Mouse (Mus musculus): Measurements from ENCODE around the gene Cdc42ep3. TPM values are rescaled to one million over a fixed set of nuclear protein-coding genes. Genes with fewer than 3 reads are reported as not detected.

Cdc42ep3 gene
- total RNA-seq, 2 experiments from 2014 or later = 14.7 to 15.4 TPM

DNA sequence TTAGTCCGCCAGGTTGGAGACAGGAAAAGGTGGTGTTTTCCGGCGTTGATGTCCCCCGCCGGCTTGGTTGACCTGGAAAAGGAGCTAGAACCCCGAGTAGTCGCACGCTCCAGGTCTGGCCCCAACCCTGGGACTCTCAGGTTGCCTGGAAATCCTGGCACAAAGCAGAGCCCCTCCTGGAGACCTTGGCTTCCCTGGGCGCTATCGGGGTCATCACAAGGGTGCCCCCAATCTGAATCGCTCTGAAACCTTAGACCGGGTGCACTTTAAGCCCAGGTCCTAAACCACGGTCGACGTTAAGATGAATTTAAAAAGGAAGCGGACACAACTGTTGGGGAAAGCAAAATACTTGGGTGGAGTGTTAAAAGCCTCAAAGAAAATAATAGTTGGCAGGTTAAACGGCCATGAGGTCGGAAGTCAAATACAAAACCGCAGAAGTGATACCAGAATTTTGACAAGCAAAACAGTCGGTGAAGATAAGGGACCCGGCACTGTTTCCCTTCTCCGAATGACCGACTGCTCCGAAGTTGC lies 1.2 kb upstream of the Cdc42ep3 start:
- no peak for TF ChIP-seq CTCF (IDR thresholded peaks at IDR 0.05)
- peak overlapping the region; percentile 83 for H3K4me3 ChIP-seq
- peak overlapping the region; percentile 94 for H3K27ac ChIP-seq
- DNase-seq (ENCODE audit: extremely low spot score in 1 of 2, low spot score in 2 of 2) = no peak
- intact Hi-C loops (cut with DNase I) = loop anchor here (5.0 to 10.0 kb wide), 4 partner anchors 69 to 849 kb away; partner anchors contain the start of genes Srsf7 and Ttc39d

DNA sequence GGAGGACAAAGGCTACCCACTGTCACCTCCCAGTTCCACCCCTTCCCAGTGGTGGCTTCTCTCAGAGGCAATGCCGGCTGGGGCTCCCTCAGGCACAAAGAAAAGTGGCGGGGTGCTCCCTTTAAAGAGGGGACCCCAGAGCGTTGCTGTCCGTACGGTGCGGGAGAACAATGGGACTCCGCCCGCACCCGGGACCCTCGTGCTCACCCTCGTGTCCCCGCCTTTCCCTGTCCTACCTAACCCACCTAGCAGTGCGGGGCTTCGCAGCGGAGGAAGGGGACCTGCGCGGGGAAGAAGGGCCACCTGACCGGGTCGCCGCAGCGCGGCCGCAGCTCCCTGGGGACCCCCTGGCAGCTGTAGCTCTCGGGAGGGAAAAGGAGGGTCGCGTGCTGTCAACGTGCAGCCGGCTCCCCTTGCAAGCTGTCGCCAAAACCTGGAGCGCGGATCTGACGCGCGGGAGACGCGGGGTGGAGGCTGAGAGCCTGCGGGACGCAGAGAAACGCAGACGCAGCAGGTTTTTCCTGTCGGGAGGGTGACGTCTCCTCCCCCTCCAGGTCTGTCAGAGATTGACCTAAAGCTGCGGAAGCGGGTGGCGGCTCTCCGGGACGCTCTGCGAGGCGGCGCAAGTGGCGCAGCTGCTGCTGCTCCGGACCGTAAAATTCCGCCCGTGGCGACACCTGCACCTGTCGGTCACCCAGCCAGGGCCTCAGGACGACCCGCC lies 540 bp upstream of the Cdc42ep3 start:
- no peak; the same call in 1 of the 2 replicates for TF ChIP-seq CTCF (IDR thresholded peaks at IDR 0.05)
- peak overlapping the region; percentile 94 for H3K27ac ChIP-seq
- intact Hi-C loops (cut with DNase I) = loop anchor here (2.0 to 10.0 kb wide), 5 partner anchors 68 to 849 kb away; partner anchors contain the start of genes Srsf7 and Ttc39d
- DNase-seq (ENCODE audit: extremely low spot score in 1 of 2, low spot score in 2 of 2) = peak; percentile 76
- peak overlapping the region; percentile 83 for H3K4me3 ChIP-seq

GRCm38 (mm10) chr17:79354174-79354443 lies 782 bp downstream of the Cdc42ep3 start:
- intact Hi-C loops (cut with DNase I) = loop anchor here (2.0 to 10.0 kb wide), 2 partner anchors 209 to 851 kb away; partner anchors contain the start of genes Srsf7 and Ttc39d
- peak overlapping the region; percentile 83 for H3K4me3 ChIP-seq
- TF ChIP-seq CTCF (IDR thresholded peaks at IDR 0.05) = no peak
- DNase-seq (ENCODE audit: extremely low spot score in 1 of 2, low spot score in 2 of 2) = no peak
- peak overlapping the region; percentile 94 for H3K27ac ChIP-seq

DNA sequence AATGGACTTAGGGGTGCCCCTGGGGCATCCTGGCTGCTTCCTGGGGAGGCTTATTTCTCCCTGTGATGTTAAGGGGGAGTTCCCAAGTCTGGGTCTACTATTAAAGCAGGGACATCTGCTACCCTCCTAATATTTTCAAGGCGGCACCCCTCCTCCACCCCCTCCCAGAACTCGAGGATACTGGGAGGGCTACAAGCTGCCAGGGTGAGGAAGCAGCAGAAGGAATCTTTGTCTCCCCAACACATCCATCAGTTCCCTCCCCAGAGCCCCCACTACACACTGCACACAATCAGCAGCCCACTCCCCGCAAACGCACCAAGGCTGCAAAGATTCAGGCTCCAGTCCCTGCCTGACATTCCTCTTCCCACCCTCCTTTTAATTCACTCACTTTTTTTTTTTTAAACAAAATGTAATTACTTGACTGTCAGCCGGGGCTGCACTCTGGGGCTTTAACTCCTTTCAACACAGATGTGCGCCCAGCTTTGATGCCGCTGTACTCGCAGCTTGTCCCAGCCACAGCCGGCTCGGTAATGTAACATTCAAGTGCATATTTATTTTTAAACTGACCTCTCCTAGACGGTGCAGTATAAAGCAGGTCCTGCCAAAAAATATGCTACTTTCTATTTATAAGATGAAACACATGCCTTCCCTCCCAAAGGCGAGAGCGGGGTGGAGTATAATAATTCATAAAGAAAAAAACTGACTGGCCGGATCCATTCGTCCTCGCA lies 1.3 kb downstream of the Cdc42ep3 start:
- Histone ChIP-seq H3K4me3 (peak overlapping the region; percentile 83), H3K27ac (peak overlapping the region; percentile 94)
- DNase-seq (ENCODE audit: extremely low spot score in 1 of 2, low spot score in 2 of 2) = no peak
- intact Hi-C loops (cut with DNase I) = loop anchor here (2.0 to 10.0 kb wide), 2 partner anchors 209 to 851 kb away; partner anchors contain the start of genes Srsf7 and Ttc39d
- TF ChIP-seq CTCF (IDR thresholded peaks at IDR 0.05) = no peak

GRCm38 (mm10) chr17:79350751-79351191 lies 4.1 kb downstream of the Cdc42ep3 start:
- Histone ChIP-seq H3K4me3 (no peak overlapping the region), H3K27ac (no peak overlapping the region; the same call in 1 of the 2 replicates)
- no peak for DNase-seq (ENCODE audit: extremely low spot score in 1 of 2, low spot score in 2 of 2)
- intact Hi-C loops (cut with DNase I) = loop anchor here (10.0 kb wide), 1 partner anchor 854 kb away; the partner anchor contains the start of genes Srsf7 and Ttc39d
- no peak for TF ChIP-seq CTCF (IDR thresholded peaks at IDR 0.05)

DNA sequence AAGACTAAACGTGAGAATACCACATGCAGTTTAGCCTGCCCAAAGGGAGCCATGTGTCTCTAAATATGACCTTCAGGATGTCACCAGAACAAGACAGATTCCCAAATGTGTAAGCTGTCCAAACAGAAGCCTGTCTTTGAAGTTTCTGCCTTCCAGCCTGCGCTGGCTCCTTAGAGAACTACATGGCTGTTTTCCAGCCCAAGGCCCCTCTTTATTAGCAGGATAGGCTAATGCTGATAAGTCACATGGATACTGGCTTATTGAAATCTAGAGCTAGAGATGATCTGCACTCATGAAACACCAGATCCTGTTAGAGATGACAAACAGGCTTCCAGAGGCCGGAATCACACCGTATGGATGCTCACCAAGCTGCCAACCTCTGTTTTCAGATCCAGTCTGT lies 5.5 kb downstream of the Cdc42ep3 start:
- Histone ChIP-seq H3K4me3 (no peak overlapping the region), H3K27ac (no peak overlapping the region)
- intact Hi-C loops (cut with DNase I) = no loop called here
- DNase-seq (ENCODE audit: extremely low spot score in 1 of 2, low spot score in 2 of 2) = no peak
- TF ChIP-seq CTCF (IDR thresholded peaks at IDR 0.05) = no peak

GRCm38 (mm10) chr17:79347920-79348589 lies 6.8 kb downstream of the Cdc42ep3 start:
- DNase-seq (ENCODE audit: extremely low spot score in 1 of 2, low spot score in 2 of 2) = no peak
- intact Hi-C loops (cut with DNase I) = no loop called here
- TF ChIP-seq CTCF (IDR thresholded peaks at IDR 0.05) = no peak
- no peak overlapping the region for H3K4me3 ChIP-seq
- H3K27ac ChIP-seq = 0 out of 2 replicates have a peak overlapping the region, but pooled peaks have one; percentile 20

- intact Hi-C loops (cut with DNase I) = no loop called here
- H3K27ac ChIP-seq = no peak overlapping the region
- H3K4me3 ChIP-seq = no peak overlapping the region
- no peak for DNase-seq (ENCODE audit: extremely low spot score in 1 of 2, low spot score in 2 of 2)
- no peak for TF ChIP-seq CTCF (IDR thresholded peaks at IDR 0.05)
These were observed 7.6 kb downstream of the Cdc42ep3 start for GRCm38 (mm10) chr17:79347291-79347690.

- Histone ChIP-seq H3K4me3 (no peak overlapping the region), H3K27ac (no peak overlapping the region)
- DNase-seq (ENCODE audit: extremely low spot score in 1 of 2, low spot score in 2 of 2) = no peak
- no peak for TF ChIP-seq CTCF (IDR thresholded peaks at IDR 0.05)
- intact Hi-C loops (cut with DNase I) = no loop called here
These were observed 9.7 kb downstream of the Cdc42ep3 start for GRCm38 (mm10) chr17:79345001-79345709.

GRCm38 (mm10) chr17:79343334-79343946 lies 11.5 kb downstream of the Cdc42ep3 start:
- no peak overlapping the region for H3K4me3 ChIP-seq
- intact Hi-C loops (cut with DNase I) = no loop called here
- no peak for DNase-seq (ENCODE audit: extremely low spot score in 1 of 2, low spot score in 2 of 2)
- TF ChIP-seq CTCF (IDR thresholded peaks at IDR 0.05) = no peak
- H3K27ac ChIP-seq = no peak overlapping the region

Data from left cerebral cortex, adult 2 months (tissue).